Mouse (Mus musculus) cerebellum, adult 11 months (tissue): ENCODE measurements around the gene Tmod1.

ENCODE experiments used
- DNase-seq: peaks from one replicate; pipeline ENCODE4 v3.0.0; 2022

Tmod1 gene

GRCm38 (mm10) chr4:46092429-46093076 lies 53.8 kb downstream of the Tmod1 start:
- peak; percentile 62 for DNase-seq

- DNase-seq, result peak; percentile 54
These were observed 56.4 kb downstream of the Tmod1 start for GRCm38 (mm10) chr4:46094916-46095825.

GRCm38 (mm10) chr4:46095826-46096159 lies 57.1 kb downstream of the Tmod1 start:
- DNase-seq, result no peak

GRCm38 (mm10) chr4:46096546-46096945 lies 57.8 kb downstream of the Tmod1 start:
- no peak for DNase-seq

- DNase-seq, result no peak
These were observed 58.9 kb downstream of the Tmod1 start for GRCm38 (mm10) chr4:46097591-46097990.

- no peak for DNase-seq
These were observed 60.4 kb downstream of the Tmod1 start for GRCm38 (mm10) chr4:46099132-46099531.

GRCm38 (mm10) chr4:46100539-46100938 lies 61.8 kb downstream of the Tmod1 start:
- no peak for DNase-seq

- DNase-seq, result no peak
These were observed 62.5 kb downstream of the Tmod1 start for GRCm38 (mm10) chr4:46101211-46101711.

- DNase-seq, result no peak
These were observed 63.5 kb downstream of the Tmod1 start for GRCm38 (mm10) chr4:46102078-46102769.

GRCm38 (mm10) chr4:46110084-46110483 lies 71.3 kb downstream of the Tmod1 start:
- DNase-seq, result no peak

- DNase-seq, result peak; percentile 47
These were observed 72.6 kb downstream of the Tmod1 start for GRCm38 (mm10) chr4:46111361-46111760.

- no peak for DNase-seq
These were observed 76.6 kb downstream of the Tmod1 start for GRCm38 (mm10) chr4:46115308-46115707.

GRCm38 (mm10) chr4:46116544-46117175 lies 77.9 kb downstream of the Tmod1 start:
- DNase-seq, result peak; percentile 76

GRCm38 (mm10) chr4:46117536-46117935 lies 78.8 kb downstream of the Tmod1 start:
- DNase-seq, result no peak

GRCm38 (mm10) chr4:46119514-46120094 lies 80.9 kb downstream of the Tmod1 start:
- no peak for DNase-seq

GRCm38 (mm10) chr4:46120767-46121166 lies 82.0 kb downstream of the Tmod1 start:
- no peak for DNase-seq

GRCm38 (mm10) chr4:46123358-46123757 lies 84.6 kb downstream of the Tmod1 start:
- DNase-seq, result no peak

GRCm38 (mm10) chr4:46126541-46126940 lies 87.8 kb downstream of the Tmod1 start:
- peak; percentile 83 for DNase-seq

- no peak for DNase-seq
These were observed 90.7 kb downstream of the Tmod1 start for GRCm38 (mm10) chr4:46129311-46130004.

- no peak for DNase-seq
These were observed 91.5 kb downstream of the Tmod1 start for GRCm38 (mm10) chr4:46130221-46130620.

- no peak for DNase-seq
These were observed 93.1 kb downstream of the Tmod1 start for GRCm38 (mm10) chr4:46131791-46132190.
